Mouse (Mus musculus): ENCODE measurements around the gene Mms22l.
A peak's percentile ranks its signal among the peaks of the same experiment; 100 is the strongest.
"Not testable (repeated sequence)": the region's sequence is repeated elsewhere in the genome, so short reads cannot be mapped to it uniquely, and the experiment has no call there.

Gene Mms22l

GRCm38 (mm10) chr4:24496116-24496952, at the start of gene Mms22l:
Gene Mms22l (plus strand): TSS chr4:24496451.
- DNase-seq (ENCODE audit: low spot score in 2 of 2), result peak; percentile 84 to 89

DNA sequence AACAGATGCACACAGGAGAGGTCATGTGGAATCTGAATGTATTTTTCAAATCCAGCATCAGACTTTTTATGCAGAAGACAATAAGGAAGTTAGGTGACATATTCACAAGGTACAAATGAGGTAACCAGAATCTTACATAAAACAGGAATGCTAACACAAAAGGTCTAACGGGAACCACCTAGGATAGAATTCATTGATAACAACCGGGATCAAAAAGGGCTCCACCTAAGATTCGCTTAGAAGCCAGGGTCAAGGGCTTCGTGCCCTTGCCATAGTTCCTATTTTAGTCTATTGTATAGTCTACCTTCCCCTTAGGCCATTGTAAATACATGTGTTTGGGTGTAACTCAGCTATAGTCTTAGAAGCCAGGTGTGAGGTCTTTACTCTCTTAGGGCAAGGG, 12.2 kb upstream of the Mms22l start:
- DNase-seq (ENCODE audit: low spot score in 2 of 2), result not testable (repeated sequence)

GRCm38 (mm10) chr4:24496953-24497319, 685 bp downstream of the Mms22l start:
- no peak for DNase-seq (ENCODE audit: low spot score in 2 of 2)

- DNase-seq (ENCODE audit: low spot score in 2 of 2), result no peak
These were observed 12.9 kb downstream of the Mms22l start for GRCm38 (mm10) chr4:24509195-24509594.

DNA sequence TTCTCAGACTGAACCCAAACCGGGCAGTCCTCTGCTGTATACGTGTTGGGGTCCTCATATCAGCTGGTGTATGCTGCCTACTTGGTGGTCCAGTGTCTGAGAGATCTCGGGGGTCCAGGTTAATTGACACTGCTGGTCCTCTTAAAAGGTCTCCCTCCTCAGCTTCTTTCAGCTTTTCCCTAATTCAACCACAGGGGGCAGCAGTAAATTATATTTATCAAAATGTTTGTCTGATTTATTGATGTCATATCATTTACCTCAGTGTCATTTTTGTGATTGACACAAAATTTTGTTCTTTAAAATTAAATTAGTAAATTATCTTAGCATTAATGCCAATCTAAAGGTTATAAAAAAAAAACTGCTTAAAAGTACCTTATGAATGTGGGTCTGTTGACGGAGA, 40.7 kb downstream of the Mms22l start:
- DNase-seq (ENCODE audit: low spot score in 2 of 2), result no peak

GRCm38 (mm10) chr4:24543421-24543820, 47.2 kb downstream of the Mms22l start:
- no peak for DNase-seq (ENCODE audit: low spot score in 2 of 2)

- peak; percentile 46 to 63 for DNase-seq (ENCODE audit: low spot score in 2 of 2)
These were observed 48.5 kb downstream of the Mms22l start for GRCm38 (mm10) chr4:24544677-24545151.

GRCm38 (mm10) chr4:24556116-24556820, 60.0 kb downstream of the Mms22l start:
- no peak for DNase-seq (ENCODE audit: low spot score in 2 of 2)

DNA sequence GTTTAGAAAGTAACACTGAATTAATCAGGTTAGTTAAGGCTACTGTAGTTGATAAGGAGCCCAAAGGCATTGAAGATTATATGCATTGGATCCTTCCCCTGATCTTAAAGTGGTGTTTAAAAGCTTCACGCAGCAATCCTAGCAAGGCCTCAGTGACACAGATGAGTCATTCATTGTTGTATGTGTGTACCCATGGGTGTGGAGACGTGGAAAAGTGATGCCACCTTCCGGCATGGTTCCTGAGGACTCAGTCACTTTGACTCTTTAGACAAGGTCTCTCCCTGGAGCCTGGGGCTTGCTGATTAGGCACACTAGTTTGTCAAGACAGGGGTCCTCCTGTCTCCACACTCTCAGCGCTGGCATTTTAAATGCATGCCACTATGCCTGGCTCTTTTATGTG, 60.9 kb downstream of the Mms22l start:
- DNase-seq (ENCODE audit: low spot score in 2 of 2), result no peak

DNA sequence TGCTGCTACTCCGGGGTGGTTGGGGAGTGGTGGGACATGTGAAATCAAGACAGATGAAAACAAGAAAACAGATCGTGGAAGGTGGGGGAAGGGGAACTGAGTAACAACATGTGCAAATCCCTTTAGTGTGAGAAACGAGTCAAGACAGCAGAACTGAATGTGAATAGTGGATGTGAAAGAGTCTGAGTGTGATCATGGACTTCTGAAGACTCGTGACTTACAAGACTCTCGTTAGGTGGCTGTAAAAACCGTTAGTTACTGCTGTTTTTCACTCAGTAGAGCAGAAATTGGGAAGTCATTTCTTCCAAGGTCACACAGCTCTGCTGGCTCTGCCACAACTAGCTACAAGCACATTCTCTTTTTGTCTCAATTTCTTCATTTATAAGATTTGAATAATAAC, 71.8 kb downstream of the Mms22l start:
- DNase-seq (ENCODE audit: low spot score in 2 of 2), result no peak

DNA sequence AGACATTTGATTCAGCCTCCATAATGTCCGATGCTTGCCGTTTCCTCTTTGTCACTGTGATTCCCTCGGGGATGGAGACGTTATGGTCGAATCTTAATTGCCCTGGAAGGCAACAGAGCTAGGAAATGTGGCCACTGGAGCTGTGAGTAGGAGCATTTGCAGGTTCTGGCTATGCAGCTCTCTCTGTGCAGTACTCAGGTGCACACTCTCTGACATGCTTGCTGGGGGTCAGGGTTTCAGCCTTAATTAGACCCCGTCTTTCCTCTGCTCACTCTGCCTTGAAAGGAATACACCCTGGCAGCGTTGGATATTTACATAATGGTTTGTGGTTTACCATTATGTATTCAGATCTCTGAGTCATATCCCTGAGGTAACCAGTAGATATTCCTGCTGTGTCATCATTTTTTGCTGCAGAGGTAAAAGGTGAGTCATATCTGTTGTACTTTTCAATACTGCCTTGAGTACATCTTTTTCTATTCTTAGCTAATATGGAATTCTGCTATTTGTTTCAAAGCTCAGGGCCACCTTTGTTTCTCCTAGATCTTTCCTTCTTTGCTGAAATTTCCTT, 72.8 kb downstream of the Mms22l start:
- no peak for DNase-seq (ENCODE audit: low spot score in 2 of 2)

DNA sequence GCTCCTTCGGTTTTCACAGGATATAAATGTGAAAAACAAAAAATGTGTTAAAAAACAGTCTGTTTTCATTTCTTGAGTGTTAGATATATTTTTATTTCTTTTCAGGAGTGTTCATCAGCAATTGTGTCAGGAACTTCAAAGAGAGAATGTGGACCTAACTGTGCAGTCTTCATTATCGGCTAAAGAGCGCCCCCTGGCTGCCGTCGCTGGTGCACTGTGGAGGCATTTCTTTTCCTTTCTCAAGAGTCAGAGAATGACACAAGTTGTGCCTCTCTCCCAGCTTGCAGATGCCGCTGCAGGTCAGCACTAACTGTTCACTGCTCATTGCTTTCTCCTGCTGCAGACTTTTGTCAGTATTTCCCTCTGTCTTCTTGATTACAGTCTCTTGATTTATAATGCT, 78.0 kb downstream of the Mms22l start:
- peak; percentile 88 to 93 for DNase-seq (ENCODE audit: low spot score in 2 of 2)

GRCm38 (mm10) chr4:24577594-24577993, 81.3 kb downstream of the Mms22l start:
- no peak for DNase-seq (ENCODE audit: low spot score in 2 of 2)

- no peak for DNase-seq (ENCODE audit: low spot score in 2 of 2)
These were observed 86.0 kb downstream of the Mms22l start for GRCm38 (mm10) chr4:24582295-24582694.

DNA sequence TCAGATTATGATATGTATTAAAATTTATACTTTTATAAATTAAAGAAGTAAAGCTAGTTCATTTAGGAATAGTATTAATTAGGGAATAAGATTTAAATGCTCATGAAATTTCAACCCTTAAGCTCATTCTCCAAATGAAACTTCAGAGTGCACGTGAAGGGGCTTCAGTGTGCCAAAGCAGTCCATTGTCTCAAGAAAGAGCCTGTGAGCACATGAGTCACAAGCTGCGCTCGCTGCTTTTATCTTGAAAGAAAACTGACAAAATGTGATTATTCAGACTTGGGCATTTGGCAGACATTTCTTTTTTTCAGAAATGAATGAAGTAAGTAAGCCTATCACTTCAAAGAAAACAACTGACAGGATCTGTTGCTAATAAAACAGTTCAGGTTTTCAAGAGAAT, 87.7 kb downstream of the Mms22l start:
- no peak for DNase-seq (ENCODE audit: low spot score in 2 of 2)

DNA sequence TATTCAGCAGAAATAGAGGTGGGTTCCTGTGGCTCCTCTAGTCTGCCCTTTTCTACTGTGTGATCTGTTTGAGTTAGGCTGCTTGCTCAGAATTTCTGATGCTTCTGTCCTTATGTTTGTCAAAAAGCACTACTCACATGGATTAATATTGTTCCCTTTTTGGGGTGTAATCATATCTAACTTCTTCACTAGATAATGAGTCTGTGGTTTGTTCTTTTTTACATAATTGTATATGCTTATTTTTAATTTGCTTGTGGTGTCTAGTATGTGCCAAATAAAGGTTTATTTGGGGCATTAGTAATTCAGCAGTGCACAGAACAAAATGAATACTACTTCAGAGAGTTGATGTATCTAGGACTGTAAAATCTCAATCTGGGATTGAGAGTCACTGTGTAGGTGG, 98.6 kb downstream of the Mms22l start:
- no peak for DNase-seq (ENCODE audit: low spot score in 2 of 2)

DNA sequence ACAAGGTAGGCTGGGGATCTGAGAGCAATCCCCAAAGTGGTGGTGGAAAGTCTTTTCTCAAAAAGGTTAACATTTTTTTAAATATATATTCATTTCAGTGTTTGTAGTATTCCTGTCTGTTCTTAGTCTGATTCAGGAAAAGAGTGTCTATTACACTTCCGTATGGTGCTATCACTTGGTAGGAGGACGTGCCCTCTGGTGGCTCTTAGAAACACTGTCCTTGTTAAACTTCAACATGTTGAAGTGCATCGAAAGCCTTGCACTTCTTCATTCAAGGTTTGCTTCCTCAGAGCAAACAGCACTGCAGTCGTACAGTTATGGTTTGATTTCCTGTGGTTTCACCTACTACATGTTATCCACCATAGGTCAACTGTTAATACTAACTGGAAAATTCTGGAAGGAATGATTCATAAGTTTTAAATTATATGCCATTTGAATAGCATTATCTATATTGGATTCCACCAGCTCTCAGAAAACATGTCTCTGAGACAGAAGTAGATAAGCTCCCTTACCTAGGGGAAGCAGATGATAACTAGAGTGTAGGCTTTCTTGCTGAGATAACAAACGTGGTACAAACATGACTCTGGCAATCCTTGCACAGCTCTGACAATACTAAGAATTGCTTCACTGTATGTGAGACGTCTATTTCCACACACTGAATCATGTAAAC, 100.8 kb downstream of the Mms22l start:
- no peak for DNase-seq (ENCODE audit: low spot score in 2 of 2)

DNA sequence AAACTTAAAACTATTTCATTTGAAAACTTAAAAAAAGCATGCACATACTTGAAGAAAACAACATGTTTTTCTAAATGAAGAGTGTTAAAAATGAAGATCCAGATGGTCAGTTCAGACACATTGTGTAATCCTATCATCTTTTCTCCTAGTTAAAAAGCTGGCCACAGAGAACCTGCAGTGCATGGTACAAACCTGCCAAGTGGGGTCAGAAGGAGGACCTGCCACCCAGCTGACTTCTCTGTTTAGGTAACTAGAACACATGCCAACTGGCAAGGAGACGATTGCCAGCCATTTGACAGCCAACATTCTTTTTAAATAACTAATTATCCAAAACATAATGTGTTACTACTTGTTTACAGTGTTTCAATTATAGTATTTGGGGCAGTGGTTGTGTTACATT, 102.4 kb downstream of the Mms22l start:
- DNase-seq (ENCODE audit: low spot score in 2 of 2), result no peak

GRCm38 (mm10) chr4:24601711-24602110, 105.5 kb downstream of the Mms22l start:
- DNase-seq (ENCODE audit: low spot score in 2 of 2), result no peak

GRCm38 (mm10) chr4:24609085-24609484, 112.8 kb downstream of the Mms22l start:
- DNase-seq (ENCODE audit: low spot score in 2 of 2), result no peak

DNA sequence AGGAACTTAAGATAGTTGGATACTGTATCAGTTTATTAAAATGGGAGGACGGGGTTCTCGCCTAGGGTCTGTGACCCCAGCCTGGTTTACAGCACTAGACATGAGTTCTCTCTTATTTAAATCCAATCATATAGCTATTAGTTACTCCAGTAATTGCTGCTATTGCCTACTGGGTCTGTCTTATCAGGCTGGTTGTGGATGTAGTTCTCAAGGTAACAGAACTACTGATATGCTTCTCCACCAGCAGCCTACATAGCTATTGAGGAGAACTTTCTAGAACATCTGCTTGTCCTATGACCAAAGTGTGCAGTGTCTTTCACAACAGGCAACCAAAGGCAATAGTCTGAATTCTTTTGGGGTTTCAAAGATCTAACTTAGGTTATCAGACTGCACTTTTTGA, 113.3 kb downstream of the Mms22l start:
- no peak for DNase-seq (ENCODE audit: low spot score in 2 of 2)

DNA sequence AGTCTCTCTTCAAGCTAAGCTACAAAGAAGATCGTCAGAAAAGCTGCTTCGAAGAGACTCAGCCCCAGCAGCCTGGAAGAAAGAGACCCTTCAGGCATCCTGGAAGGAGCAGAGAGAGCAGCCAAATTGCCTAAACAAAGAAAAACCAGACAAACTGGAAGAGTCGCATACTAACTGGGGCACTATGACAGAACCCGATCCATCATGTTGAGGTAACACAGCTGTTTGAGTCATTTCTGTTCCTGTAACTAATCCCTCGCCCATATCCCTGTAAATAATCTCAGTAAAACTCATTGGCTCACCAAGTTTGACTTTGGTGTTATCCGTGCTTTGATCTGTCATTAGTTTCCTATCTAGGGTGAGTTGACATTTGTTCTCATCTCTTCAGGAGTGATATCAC, 123.8 kb downstream of the Mms22l start:
- no peak for DNase-seq (ENCODE audit: low spot score in 2 of 2)
